Mouse (Mus musculus) liver, postnatal 0 days (tissue): ENCODE results near the gene Plxna4. TPM values are rescaled to one million over a fixed set of nuclear protein-coding genes. Genes with fewer than 3 reads are reported as not detected.

Experiments
- ATAC-seq: fragments of 200-750 bp; cut with Nextera tagmentation; 2 replicates; pipeline ENCODE4 v1.8.0; 2017; ENCODE audit warnings: mild to moderate bottlenecking, moderate library complexity
- DNase-seq: peaks from one replicate; pipeline ENCODE4 v3.0.0-alpha.2; 2016
- H3K27ac ChIP-seq: fragments of 300-500 bp; sonication (generic); 2 replicates; pipeline ENCODE4 v1.5.1; 2014; ENCODE audit warnings: antibody characterized with exemption, moderate library complexity, mild to moderate bottlenecking, low read depth
- H3K27me3 ChIP-seq: fragments of 300-500 bp; sonication (generic); 2 replicates; pipeline ENCODE4 v1.6.1; 2014; ENCODE audit warnings: low read length, control low read depth, mixed read lengths; ENCODE audit not compliant: insufficient read depth
- H3K36me3 ChIP-seq: fragments of 300-500 bp; sonication (generic); replicated peaks from 2 replicates; pipeline ENCODE4 v1.6.1; 2014; ENCODE audit warnings: mild to moderate bottlenecking, control low read depth, low read length, moderate library complexity, mixed read lengths; ENCODE audit not compliant: insufficient read depth
- H3K4me1 ChIP-seq: fragments of 300-500 bp; sonication (generic); 2 replicates; pipeline ENCODE4 v1.6.1; 2014; ENCODE audit warnings: antibody characterized with exemption, mild to moderate bottlenecking, control low read depth; ENCODE audit not compliant: insufficient read depth
- H3K4me2 ChIP-seq: fragments of 300-500 bp; sonication (generic); 2 replicates; pipeline ENCODE4 v1.6.1; 2014; ENCODE audit warnings: low read depth, mild to moderate bottlenecking, low read length, moderate library complexity, mixed read lengths
- H3K4me3 ChIP-seq: fragments of 300-500 bp; sonication (generic); 2 replicates; pipeline ENCODE4 v1.5.1; 2014; ENCODE audit warnings: low read depth, low read length
- H3K9ac ChIP-seq: fragments of 300-500 bp; sonication (generic); replicated peaks from 2 replicates; pipeline ENCODE4 v1.6.1; 2014; ENCODE audit warnings: mild to moderate bottlenecking, moderate library complexity
- H3K9me3 ChIP-seq: fragments of 300-500 bp; sonication (generic); 2 replicates; pipeline ENCODE4 v1.6.1; 2016; ENCODE audit warnings: mild to moderate bottlenecking, control low read depth, low read length, mixed read lengths
- CTCF ChIP-seq: sonication (generic); IDR thresholded peaks from 2 replicates; pipeline ENCODE4 v1.5.1; 2016; ENCODE audit warnings: antibody characterized with exemption, low read depth
- EP300 ChIP-seq: IDR thresholded peaks from 2 replicates; pipeline ENCODE4 v1.6.1; 2016; ENCODE audit warnings: antibody characterized with exemption, low read depth, mild to moderate bottlenecking
- WGBS: fragments of 180-500 bp; shearing (Covaris S2); extraction: QIAGEN DNeasy Blood & Tissue Kit; methylation state at CpG from one replicate; pipeline ENCODE4 v1.1.7; 2014; ENCODE audit not compliant: insufficient replicate concordance; 5-methylcytosine and 5-hydroxymethylcytosine counted together
- polyA plus RNA-seq: library from polyadenylated mRNA; unstranded; fragments of >200 nt; fragmentation: Nextera tagmentation; extraction: Ambion mirVana; gene quantifications from 2 replicates; pipeline ENCODE4 v1.2.1, GENCODE M21; 2015

The Plxna4 gene
- polyA plus RNA-seq, 1 experiment from 2014 or later, result 0.36 TPM

GRCm38 (mm10) chr6:32460400-32460799, 127.6 kb downstream of the Plxna4 start:
- ATAC-seq, result peak; percentile 40
- H3K9me3 ChIP-seq, result no peaks in the 10 kb centered on the region
- 0 out of 2 replicates have a peak overlapping the region, but pooled peaks have one; percentile 1 for H3K4me2 ChIP-seq
- no peak for DNase-seq
- WGBS, result 32% methylated on average over 8 of the region's 8 CpGs
- H3K9ac ChIP-seq, result no peak overlapping the region
- no peak overlapping the region for H3K4me3 ChIP-seq
- no peaks in the 10 kb centered on the region for H3K27me3 ChIP-seq
- no peak overlapping the region for H3K27ac ChIP-seq
- no peaks in the 10 kb centered on the region for H3K4me1 ChIP-seq
- H3K36me3 ChIP-seq, result no peaks in the 10 kb centered on the region
- TF ChIP-seq EP300 (no peak), CTCF (no peak)

- H3K27ac ChIP-seq, result no peak overlapping the region
- H3K36me3 ChIP-seq, result no peaks in the 10 kb centered on the region
- ATAC-seq (no peak), DNase-seq (no peak)
- H3K9ac ChIP-seq, result no peak overlapping the region
- H3K4me2 ChIP-seq, result no peak overlapping the region
- H3K27me3 ChIP-seq, result no peaks in the 10 kb centered on the region
- 55% methylated on average over 3 of the region's 3 CpGs for WGBS
- no peak overlapping the region for H3K4me3 ChIP-seq
- no peaks in the 10 kb centered on the region for H3K4me1 ChIP-seq
- H3K9me3 ChIP-seq, result no peaks in the 10 kb centered on the region
- no peak for TF ChIP-seq CTCF
Observed at GRCm38 (mm10) chr6:32456641-32457040, 131.4 kb downstream of the Plxna4 start.

- Histone ChIP-seq H3K4me3 (no peak overlapping the region), H3K4me2 (no peak overlapping the region), H3K4me1 (no peaks in the 10 kb centered on the region), H3K36me3 (no peaks in the 10 kb centered on the region), H3K27ac (no peak overlapping the region), H3K9ac (no peak overlapping the region), H3K9me3 (no peaks in the 10 kb centered on the region), H3K27me3 (no peaks in the 10 kb centered on the region)
- no peak for ATAC-seq
- TF ChIP-seq EP300, result no peak
- TF ChIP-seq CTCF, result no peak
- DNase-seq, result no peak
Observed at GRCm38 (mm10) chr6:32451851-32452250, 136.1 kb downstream of the Plxna4 start.

GRCm38 (mm10) chr6:32449237-32449963, 138.6 kb downstream of the Plxna4 start:
- Histone ChIP-seq H3K4me3 (no peak overlapping the region), H3K36me3 (no peaks in the 10 kb centered on the region), H3K4me2 (no peak overlapping the region), H3K9ac (no peak overlapping the region), H3K27ac (no peak overlapping the region), H3K4me1 (no peaks in the 10 kb centered on the region), H3K27me3 (no peaks in the 10 kb centered on the region), H3K9me3 (no peaks in the 10 kb centered on the region)
- WGBS, result 71% methylated on average over 8 of the region's 8 CpGs
- no peak for TF ChIP-seq CTCF
- TF ChIP-seq EP300, result no peak
- ATAC-seq (no peak), DNase-seq (no peak)

- Histone ChIP-seq H3K4me3 (no peak overlapping the region), H3K9ac (no peak overlapping the region), H3K4me1 (no peaks in the 10 kb centered on the region), H3K36me3 (no peaks in the 10 kb centered on the region), H3K27ac (no peak overlapping the region), H3K27me3 (no peaks in the 10 kb centered on the region), H3K9me3 (no peaks in the 10 kb centered on the region), H3K4me2 (no peak overlapping the region)
- WGBS, result 67% methylated on average over 3 of the region's 3 CpGs
- ATAC-seq, result no peak
- TF ChIP-seq CTCF, result no peak
- TF ChIP-seq EP300, result no peak
- no peak for DNase-seq
Observed at GRCm38 (mm10) chr6:32448787-32449186, 139.2 kb downstream of the Plxna4 start.

GRCm38 (mm10) chr6:32446276-32446675, 141.7 kb downstream of the Plxna4 start:
- Histone ChIP-seq H3K27me3 (no peaks in the 10 kb centered on the region), H3K9ac (no peak overlapping the region), H3K4me2 (no peak overlapping the region), H3K27ac (no peak overlapping the region), H3K36me3 (no peaks in the 10 kb centered on the region), H3K9me3 (no peaks in the 10 kb centered on the region), H3K4me3 (no peak overlapping the region), H3K4me1 (no peaks in the 10 kb centered on the region)
- ATAC-seq, result no peak
- no peak for DNase-seq
- 67% methylated on average over 4 of the region's 4 CpGs for WGBS
- TF ChIP-seq EP300 (no peak), CTCF (no peak)

GRCm38 (mm10) chr6:32445246-32445645, 142.7 kb downstream of the Plxna4 start:
- Histone ChIP-seq H3K36me3 (no peaks in the 10 kb centered on the region), H3K27ac (no peak overlapping the region), H3K9me3 (no peaks in the 10 kb centered on the region), H3K27me3 (no peaks in the 10 kb centered on the region), H3K4me1 (no peaks in the 10 kb centered on the region), H3K9ac (no peak overlapping the region), H3K4me2 (no peak overlapping the region), H3K4me3 (no peak overlapping the region)
- DNase-seq, result no peak
- ATAC-seq, result no peak
- 62% methylated on average over 2 of the region's 2 CpGs for WGBS
- TF ChIP-seq EP300, result no peak
- no peak for TF ChIP-seq CTCF
